Comparison of ENCODE assay signal across 8 mouse cellular contexts in genomic region chr3:65317876-65318537, GRCm38 (mm10).
DNase-seq lines count a peak whose midpoint lies in the region; ATAC-seq and TF ChIP-seq lines count a peak whose summit lies in the region.
"Had no signal": no experiment of that assay in that cellular context is flagged by ENCODE, and none has a peak within 500 bp of the region (broad histone marks: within the 10 kb centered on the region; RNA-seq: fewer than 3 reads in every experiment).

No protein-coding gene starts in this region.

- no peaks in the 10 kb centered on the region for H3K4me1 ChIP-seq in liver, adult 2 months (ENCODE audit: control insufficient read depth, insufficient read depth, low read length)
- H3K4me1 ChIP-seq in liver, embryonic 12.5 days = no peaks in the 10 kb centered on the region
- H3K4me1 ChIP-seq: heart, embryonic 13.5 days had no signal

- no peaks in the 10 kb centered on the region for H3K9me3 ChIP-seq in liver, embryonic 12.5 days (replicated peaks)
- H3K9me3 ChIP-seq: heart, embryonic 13.5 days had no signal

- no peak for TF ChIP-seq POLR2A in liver, adult 2 months (IDR thresholded peaks at IDR 0.05; ENCODE audit: extremely low read depth, insufficient read depth, low read length)

- intact Hi-C loops in gastrocnemius, postnatal 14 days (cut with DNase I; ENCODE audit: low total_unique reads) = loop anchor here (5.0 kb wide), 1 partner anchor 34 kb away; no protein-coding TSS in a partner anchor

- no peaks in the 10 kb centered on the region for H3K36me3 ChIP-seq in liver, adult 2 months (ENCODE audit: control insufficient read depth, insufficient read depth, low read length)
- H3K36me3 ChIP-seq in liver, embryonic 12.5 days = no peaks in the 10 kb centered on the region
- H3K36me3 ChIP-seq: heart, embryonic 13.5 days had no signal

- WGBS in liver, adult 2 months = 33% methylated on average over 10 of the region's 10 CpGs
- WGBS in liver, embryonic 12.5 days (ENCODE audit: insufficient replicate concordance) = 29% methylated on average over 10 of the region's 10 CpGs
- 36% methylated on average over 10 of the region's 10 CpGs for WGBS in large intestine, adult 2 months

- TF ChIP-seq CTCF in liver, adult 2 months (IDR thresholded peaks at IDR 0.05; ENCODE audit: low read depth, low read length) = peak; percentile 44

- H3K4me3 ChIP-seq in liver, adult 2 months (ENCODE audit: insufficient read depth, low read depth, low read length) = no peak overlapping the region
- no peak overlapping the region for H3K4me3 ChIP-seq in liver, embryonic 12.5 days
- H3K4me3 ChIP-seq: heart, embryonic 13.5 days had no signal

- H3K9ac ChIP-seq in liver, adult 2 months (ENCODE audit: low read depth, low read length) = no peak overlapping the region
- H3K9ac ChIP-seq in liver, embryonic 12.5 days = no peak overlapping the region
- H3K9ac ChIP-seq: heart, embryonic 13.5 days had no signal

- H3K4me2 ChIP-seq in liver, embryonic 12.5 days = no peak overlapping the region
- H3K4me2 ChIP-seq: heart, embryonic 13.5 days had no signal

- H3K27ac ChIP-seq in liver, adult 2 months (replicated peaks; ENCODE audit: insufficient read depth, low read depth, low read length) = no peak overlapping the region
- no peak overlapping the region for H3K27ac ChIP-seq in liver, embryonic 12.5 days
- H3K27ac ChIP-seq: heart, embryonic 13.5 days had no signal

- no peaks in the 10 kb centered on the region for H3K27me3 ChIP-seq in liver, adult 2 months (ENCODE audit: control insufficient read depth, insufficient read depth, low read length)
- H3K27me3 ChIP-seq in liver, embryonic 12.5 days (replicated peaks) = no peaks in the 10 kb centered on the region
- H3K27me3 ChIP-seq: heart, embryonic 13.5 days had no signal

- DNase-seq in liver, adult 2 months (ENCODE audit: extremely low read depth, low read depth, low spot score) = peak; percentile 52
- peak; percentile 58 for DNase-seq in ES-CJ7 (ENCODE audit: low read depth, low spot score)
- DNase-seq in adrenal gland, postnatal 14 days = peak; percentile 67
- DNase-seq in gastrocnemius, postnatal 14 days = peak; percentile 20
- DNase-seq in large intestine, adult 2 months (ENCODE audit: low read depth, low spot score) = peak; percentile 37
- peak; percentile 54 for DNase-seq in skeletal muscle tissue, adult 2 months (ENCODE audit: low read depth, low spot score)

- no peaks in the 10 kb centered on the region for H3K79me2 ChIP-seq in liver, adult 2 months (ENCODE audit: control insufficient read depth, insufficient read depth, low read length)

- ATAC-seq in liver, embryonic 12.5 days = no peak
